Mouse (Mus musculus): ENCODE results near the gene Uevld. TPM values are rescaled to one million over a fixed set of nuclear protein-coding genes. Genes with fewer than 3 reads are reported as not detected.
"Not testable (repeated sequence)": the region's sequence is repeated elsewhere in the genome, so short reads cannot be mapped to it uniquely, and the experiment has no call there.

Gene Uevld
- polyA plus RNA-seq, 1 experiment from 2014 or later = 11.7 TPM

DNA sequence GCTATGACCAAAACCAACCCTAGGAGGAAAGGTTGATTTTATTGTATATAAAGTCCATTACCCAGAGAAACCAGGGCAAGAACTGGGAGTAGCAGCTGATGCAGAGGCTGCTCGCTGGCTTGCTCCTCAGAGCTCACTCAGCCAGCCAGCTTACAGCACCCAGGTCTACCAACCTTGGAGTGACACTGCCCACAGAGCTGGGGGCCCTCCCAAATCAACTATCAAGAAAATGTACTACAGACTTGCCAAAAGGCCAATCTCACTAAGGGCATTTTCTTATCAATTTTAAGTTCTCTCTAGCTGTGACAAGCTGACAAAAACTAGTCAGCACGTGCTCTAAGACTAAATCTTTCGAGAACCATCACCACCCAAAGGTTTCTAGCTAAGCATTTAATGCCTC, 37.2 kb upstream of the Uevld start:
- no peaks in the 10 kb centered on the region for H3K9me3 ChIP-seq (replicated peaks)
- 90% methylated on average over 3 of the region's 3 CpGs for WGBS
- H3K27me3 ChIP-seq (ENCODE audit: low read depth, poor library complexity, severe bottlenecking) = no peaks in the 10 kb centered on the region
- DNase-seq (ENCODE audit: low spot score) = no peak
- no peak overlapping the region for H3K4me3 ChIP-seq
- H3K4me1 ChIP-seq = peaks cover 2% of the 10 kb centered on the region; the same call in 1 of the 2 replicates
- peaks cover 87% of the 10 kb centered on the region for H3K36me3 ChIP-seq
- no peak overlapping the region for H3K27ac ChIP-seq

DNA sequence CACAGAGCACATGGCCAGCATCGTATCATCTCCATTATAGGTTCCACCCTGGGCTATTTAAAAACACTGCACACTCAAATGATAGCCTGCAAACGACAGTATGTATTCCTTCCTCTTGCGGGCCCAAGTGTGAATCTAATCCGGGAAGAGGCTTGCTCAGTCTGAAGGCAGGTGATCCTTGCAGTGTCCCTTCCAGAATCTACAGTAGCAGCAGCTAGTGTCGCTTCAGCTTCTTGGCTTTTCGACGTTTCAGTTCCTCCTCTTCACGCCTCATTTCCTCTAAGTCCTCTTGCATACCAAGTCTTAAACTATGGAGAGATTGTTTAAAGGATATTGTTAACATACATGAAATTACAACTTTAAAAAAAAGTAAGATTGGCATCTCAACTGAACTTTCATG, 34.8 kb upstream of the Uevld start:
- no peaks in the 10 kb centered on the region for H3K27me3 ChIP-seq (ENCODE audit: low read depth, poor library complexity, severe bottlenecking)
- H3K36me3 ChIP-seq = peaks cover 72% of the 10 kb centered on the region
- H3K4me3 ChIP-seq = no peak overlapping the region
- no peaks in the 10 kb centered on the region for H3K4me1 ChIP-seq
- no peaks in the 10 kb centered on the region for H3K9me3 ChIP-seq (replicated peaks)
- no peak overlapping the region for H3K27ac ChIP-seq
- WGBS = 91% methylated on average over 8 of the region's 8 CpGs
- DNase-seq (ENCODE audit: low spot score) = no peak

DNA sequence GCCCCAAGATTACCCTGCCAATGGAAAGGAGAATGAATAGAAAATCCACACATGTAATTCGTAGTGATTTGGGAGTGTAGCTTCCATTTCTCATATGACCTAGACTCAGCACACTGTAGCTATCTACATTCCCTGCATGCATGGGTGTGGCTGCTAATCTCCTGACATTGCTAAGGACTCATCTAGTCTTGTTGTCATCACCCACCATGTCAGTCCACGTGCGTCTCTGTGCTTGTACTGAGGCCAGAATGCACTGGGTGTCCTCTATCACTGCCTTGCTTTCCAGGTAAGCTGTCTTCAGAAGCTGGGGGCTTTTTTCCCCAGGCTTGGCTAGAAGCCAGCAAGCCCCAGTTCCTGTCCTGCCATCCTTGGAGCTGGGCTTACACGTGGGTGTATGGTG, 31.1 kb upstream of the Uevld start:
- H3K9me3 ChIP-seq (replicated peaks); H3K4me3 ChIP-seq; DNase-seq (ENCODE audit: low spot score); H3K27me3 ChIP-seq (ENCODE audit: low read depth, poor library complexity, severe bottlenecking); H3K27ac ChIP-seq: not testable (repeated sequence)
- peaks cover 11% of the 10 kb centered on the region for H3K4me1 ChIP-seq
- H3K36me3 ChIP-seq = peaks cover 35% of the 10 kb centered on the region
- WGBS = 84% methylated on average over 4 of the region's 4 CpGs

DNA sequence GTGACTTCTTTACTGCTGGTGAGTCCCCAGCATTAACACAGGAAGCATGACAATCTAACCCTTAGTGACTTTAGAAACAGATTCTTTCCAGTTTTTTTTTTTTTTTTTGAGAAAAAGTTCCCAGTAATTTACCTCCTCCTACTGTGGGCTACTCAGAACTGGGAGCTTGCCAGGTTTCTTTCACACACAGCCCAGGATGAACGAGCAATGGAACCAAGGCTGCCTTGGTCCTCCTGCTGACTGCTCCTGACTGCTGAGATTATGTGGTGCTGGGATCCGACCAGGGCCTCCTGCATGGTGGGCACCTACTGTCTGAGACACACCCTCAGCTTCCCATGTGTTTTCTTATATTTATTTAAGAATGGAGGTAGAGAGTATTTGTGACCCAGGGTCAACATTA, 28.7 kb upstream of the Uevld start:
- 0 out of 2 replicates have a peak overlapping the region, but pooled peaks have one; percentile 8 for H3K27ac ChIP-seq
- H3K4me3 ChIP-seq = no peak overlapping the region
- peaks cover 11% of the 10 kb centered on the region for H3K4me1 ChIP-seq
- 68% methylated on average over 2 of the region's 2 CpGs for WGBS
- no peak for DNase-seq (ENCODE audit: low spot score)
- H3K36me3 ChIP-seq = peaks cover 12% of the 10 kb centered on the region
- H3K27me3 ChIP-seq (ENCODE audit: low read depth, poor library complexity, severe bottlenecking) = no peaks in the 10 kb centered on the region
- H3K9me3 ChIP-seq (replicated peaks) = no peaks in the 10 kb centered on the region

DNA sequence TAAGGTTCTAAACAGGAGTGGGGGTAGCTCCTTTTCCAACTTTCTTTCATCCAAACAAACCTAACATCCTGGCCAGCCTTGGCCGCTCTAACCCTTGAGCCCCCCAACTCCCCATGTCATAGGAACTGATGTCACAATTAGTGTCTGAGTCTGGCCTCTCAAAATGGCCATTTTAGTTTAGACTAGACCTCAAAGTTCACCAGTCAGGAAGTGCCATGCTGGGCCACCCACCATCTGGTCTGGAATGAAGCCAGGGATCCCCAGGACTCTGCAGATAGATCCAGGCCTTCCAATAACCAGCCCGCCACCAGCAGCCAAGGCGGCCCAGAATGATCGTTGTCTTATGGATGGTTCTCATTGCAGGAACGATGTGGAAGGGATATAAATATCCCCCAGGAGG, 28.3 kb upstream of the Uevld start:
- no peaks in the 10 kb centered on the region for H3K9me3 ChIP-seq (replicated peaks)
- DNase-seq (ENCODE audit: low spot score) = peak; percentile 36
- H3K4me3 ChIP-seq = no peak overlapping the region
- H3K36me3 ChIP-seq = peaks cover 8% of the 10 kb centered on the region; the same call in 1 of the 2 replicates
- whole genome bisulfite sequencing = 66% methylated on average over 5 of the region's 5 CpGs
- H3K27ac ChIP-seq = 0 out of 2 replicates have a peak overlapping the region, but pooled peaks have one; percentile 8
- H3K27me3 ChIP-seq (ENCODE audit: low read depth, poor library complexity, severe bottlenecking) = no peaks in the 10 kb centered on the region
- peaks cover 11% of the 10 kb centered on the region for H3K4me1 ChIP-seq

DNA sequence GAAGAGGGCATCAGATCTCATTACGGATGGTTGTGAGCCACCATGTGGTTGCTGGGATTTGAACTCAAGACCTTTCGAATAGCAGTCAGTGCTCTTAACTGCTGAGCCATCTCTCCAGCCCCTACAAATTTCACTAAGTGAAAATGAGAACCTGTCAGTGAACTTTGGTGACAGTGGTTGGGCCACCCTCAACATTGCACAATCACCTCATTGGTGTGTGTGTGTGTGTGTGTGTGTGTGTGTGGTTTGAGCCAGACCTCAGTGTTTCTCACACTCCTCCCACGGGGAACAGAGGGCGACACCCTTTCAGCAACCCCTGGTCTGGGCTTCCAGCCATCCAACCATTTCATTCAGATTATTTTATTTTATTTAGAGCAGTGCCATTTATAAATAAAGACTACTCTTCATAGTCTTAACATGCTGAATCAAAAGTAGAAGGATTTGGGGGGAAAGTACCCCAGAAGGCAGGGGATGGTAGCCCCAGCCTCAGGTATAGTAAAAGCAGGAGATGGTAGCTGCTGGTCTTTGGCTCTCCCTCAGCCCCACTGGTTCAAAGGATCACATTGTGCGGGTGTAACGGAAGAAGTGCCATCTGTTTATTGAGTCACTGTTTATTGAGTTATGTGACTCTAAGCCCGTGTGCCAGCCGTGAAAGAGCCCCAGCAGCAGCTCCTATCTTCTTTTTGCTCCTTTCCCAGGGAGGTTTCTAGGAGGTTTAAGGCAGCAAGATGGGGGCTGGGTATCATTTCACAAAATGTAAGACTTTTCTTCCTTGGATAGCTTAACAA, 27.6 kb upstream of the Uevld start:
- 61% methylated on average over 8 of the region's 8 CpGs for WGBS
- 0 out of 2 replicates have a peak, but pooled peaks cover 2% of the 10 kb centered on the region for H3K36me3 ChIP-seq
- no peaks in the 10 kb centered on the region for H3K27me3 ChIP-seq (ENCODE audit: low read depth, poor library complexity, severe bottlenecking)
- H3K4me3 ChIP-seq = no peak overlapping the region
- peaks cover 11% of the 10 kb centered on the region for H3K4me1 ChIP-seq
- H3K9me3 ChIP-seq (replicated peaks) = no peaks in the 10 kb centered on the region
- H3K27ac ChIP-seq = 0 out of 2 replicates have a peak overlapping the region, but pooled peaks have one; percentile 25
- DNase-seq (ENCODE audit: low spot score) = no peak

DNA sequence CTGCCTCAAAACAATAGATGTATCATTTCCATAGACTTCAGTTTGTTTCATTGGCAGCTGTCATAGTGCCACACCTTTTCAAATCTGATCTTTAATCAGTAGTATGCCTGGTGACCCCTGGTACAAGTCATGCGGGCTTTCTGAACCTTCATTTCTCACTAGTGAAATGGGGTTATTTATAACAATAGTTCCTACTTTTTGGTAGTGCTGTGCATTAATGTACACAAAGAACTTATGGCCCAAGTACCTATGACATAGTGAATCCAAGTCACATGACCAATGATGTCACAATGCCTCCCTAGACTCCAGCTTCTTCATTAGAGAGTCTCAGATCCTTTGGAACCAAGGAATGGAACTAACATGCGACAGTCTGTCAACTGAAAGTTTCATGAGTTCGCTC, 25.0 kb upstream of the Uevld start, which contains the start of gene Gm9999:
Gene Gm9999, plus strand, starts transcription at position 301 of the 400 bp plus-strand sequence.
- no peak for DNase-seq (ENCODE audit: low spot score)
- Histone ChIP-seq H3K27ac (no peak within 1 kb of the TSS), H3K36me3 (no peaks in the 10 kb centered on the region), H3K4me3 (no peak within 1 kb of the TSS), H3K27me3 (ENCODE audit: low read depth, poor library complexity, severe bottlenecking) (no peaks in the 10 kb centered on the region), H3K4me1 (peaks cover 11% of the 10 kb centered on the region), H3K9me3 (replicated peaks) (no peaks in the 10 kb centered on the region)
- 94% methylated on average over 3 of the region's 3 CpGs for WGBS

DNA sequence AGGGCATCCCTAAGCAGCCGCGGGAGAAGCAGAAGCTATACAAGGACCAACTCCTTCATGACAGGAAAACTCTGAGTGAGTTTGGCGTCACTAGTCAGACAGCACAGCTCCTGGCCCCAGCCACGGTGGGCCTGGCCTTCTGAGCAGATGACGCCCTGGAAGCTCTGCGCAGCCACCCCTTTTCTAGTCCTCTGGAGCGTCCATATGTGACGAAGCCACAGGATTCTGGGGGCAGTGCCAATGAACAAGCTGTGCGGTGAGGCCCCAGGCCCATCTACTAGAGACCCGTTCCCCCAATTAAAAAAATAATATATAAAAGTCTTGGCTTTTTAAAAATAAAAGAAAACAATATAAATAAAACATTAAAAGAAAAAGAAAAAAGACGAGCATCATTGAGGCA, 17.1 kb upstream of the Uevld start:
- DNase-seq (ENCODE audit: low spot score) = no peak
- Histone ChIP-seq H3K36me3 (no peaks in the 10 kb centered on the region), H3K9me3 (replicated peaks) (no peaks in the 10 kb centered on the region), H3K27me3 (ENCODE audit: low read depth, poor library complexity, severe bottlenecking) (no peaks in the 10 kb centered on the region), H3K4me3 (no peak overlapping the region), H3K27ac (no peak overlapping the region), H3K4me1 (no peaks in the 10 kb centered on the region)
- 90% methylated on average over 11 of the region's 11 CpGs for WGBS

DNA sequence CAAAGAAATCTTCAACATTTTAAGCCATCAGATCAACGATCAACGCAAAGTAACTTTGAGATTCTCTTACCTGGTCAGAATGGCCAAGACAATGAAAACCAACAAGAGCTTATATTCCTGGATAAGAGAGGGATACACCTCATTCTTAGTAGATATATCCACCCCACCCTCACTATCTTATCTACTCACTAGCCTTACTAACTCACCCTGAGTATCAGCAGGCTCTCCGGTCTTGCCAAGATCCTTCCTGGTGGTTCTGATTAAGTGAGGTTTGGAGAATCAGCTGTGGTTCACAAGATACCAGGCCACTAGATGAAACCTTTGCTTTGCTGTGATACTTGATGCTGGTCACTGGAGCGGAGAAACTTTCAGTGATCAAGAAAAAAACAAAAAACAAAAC, 16.3 kb upstream of the Uevld start:
- no peak overlapping the region for H3K4me3 ChIP-seq
- DNase-seq (ENCODE audit: low spot score) = no peak
- WGBS = 98% methylated on average over 4 of the region's 4 CpGs

DNA sequence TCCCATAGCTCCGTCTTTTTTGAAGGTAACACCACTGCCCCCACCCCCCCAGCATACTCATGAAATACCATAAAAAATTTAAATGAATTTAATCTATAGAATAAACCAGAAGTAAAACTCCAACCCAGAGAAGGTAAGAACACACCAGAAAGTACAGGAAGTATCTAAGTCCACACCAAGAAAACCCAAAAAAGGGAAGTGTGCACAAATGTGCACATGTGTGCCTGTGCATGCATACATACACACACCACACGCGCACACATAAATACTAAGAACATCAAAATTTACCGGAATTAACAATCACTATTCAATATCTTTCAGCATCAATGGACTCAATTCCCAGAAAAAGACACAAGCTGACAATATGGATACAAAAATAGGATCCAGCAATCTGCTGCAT, 11.6 kb upstream of the Uevld start:
- Histone ChIP-seq H3K4me3 (no peak overlapping the region), H3K27me3 (ENCODE audit: low read depth, poor library complexity, severe bottlenecking) (no peaks in the 10 kb centered on the region), H3K27ac (no peak overlapping the region), H3K9me3 (replicated peaks) (no peaks in the 10 kb centered on the region), H3K36me3 (no peaks in the 10 kb centered on the region), H3K4me1 (no peaks in the 10 kb centered on the region)
- 87% methylated on average over 4 of the region's 4 CpGs for WGBS
- DNase-seq (ENCODE audit: low spot score) = peak; percentile 3

More for the DNA sequence above, 16.3 kb upstream of the Uevld start:
- H3K9me3 ChIP-seq (replicated peaks) = no peaks in the 10 kb centered on the region
- no peaks in the 10 kb centered on the region for H3K4me1 ChIP-seq
- no peaks in the 10 kb centered on the region for H3K27me3 ChIP-seq (ENCODE audit: low read depth, poor library complexity, severe bottlenecking)
- no peaks in the 10 kb centered on the region for H3K36me3 ChIP-seq
- no peak overlapping the region for H3K27ac ChIP-seq

DNA sequence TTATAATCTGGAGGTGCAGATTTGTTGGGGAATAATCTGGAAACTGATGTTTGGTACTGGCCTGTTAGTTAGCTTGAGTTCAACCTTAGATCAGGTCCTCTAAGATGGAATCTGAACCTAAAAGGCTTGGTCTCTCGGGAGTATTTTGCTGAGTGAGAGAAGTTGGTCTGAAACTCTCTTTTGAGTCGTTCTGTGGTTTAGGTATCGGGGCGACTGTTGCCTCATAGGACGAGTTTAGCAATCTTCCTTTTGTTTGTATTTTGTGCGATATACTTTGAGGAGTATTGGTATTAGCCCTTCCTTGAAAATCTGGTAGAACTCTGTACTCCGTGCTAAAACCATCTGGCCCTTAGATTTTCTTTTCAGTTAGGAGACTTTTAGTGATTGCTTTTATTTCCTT, 5.7 kb upstream of the Uevld start:
- whole genome bisulfite sequencing = 90% methylated on average over 7 of the region's 7 CpGs
- H3K4me3 ChIP-seq = no peak overlapping the region
- 0 out of 2 replicates have a peak overlapping the region, but pooled peaks have one; percentile 65 for H3K27ac ChIP-seq
- DNase-seq (ENCODE audit: low spot score) = no peak
- H3K36me3 ChIP-seq = no peaks in the 10 kb centered on the region
- H3K9me3 ChIP-seq (replicated peaks) = no peaks in the 10 kb centered on the region
- peaks cover 21% of the 10 kb centered on the region for H3K27me3 ChIP-seq (ENCODE audit: low read depth, poor library complexity, severe bottlenecking)
- H3K4me1 ChIP-seq = peaks cover 4% of the 10 kb centered on the region; the same call in 1 of the 2 replicates

DNA sequence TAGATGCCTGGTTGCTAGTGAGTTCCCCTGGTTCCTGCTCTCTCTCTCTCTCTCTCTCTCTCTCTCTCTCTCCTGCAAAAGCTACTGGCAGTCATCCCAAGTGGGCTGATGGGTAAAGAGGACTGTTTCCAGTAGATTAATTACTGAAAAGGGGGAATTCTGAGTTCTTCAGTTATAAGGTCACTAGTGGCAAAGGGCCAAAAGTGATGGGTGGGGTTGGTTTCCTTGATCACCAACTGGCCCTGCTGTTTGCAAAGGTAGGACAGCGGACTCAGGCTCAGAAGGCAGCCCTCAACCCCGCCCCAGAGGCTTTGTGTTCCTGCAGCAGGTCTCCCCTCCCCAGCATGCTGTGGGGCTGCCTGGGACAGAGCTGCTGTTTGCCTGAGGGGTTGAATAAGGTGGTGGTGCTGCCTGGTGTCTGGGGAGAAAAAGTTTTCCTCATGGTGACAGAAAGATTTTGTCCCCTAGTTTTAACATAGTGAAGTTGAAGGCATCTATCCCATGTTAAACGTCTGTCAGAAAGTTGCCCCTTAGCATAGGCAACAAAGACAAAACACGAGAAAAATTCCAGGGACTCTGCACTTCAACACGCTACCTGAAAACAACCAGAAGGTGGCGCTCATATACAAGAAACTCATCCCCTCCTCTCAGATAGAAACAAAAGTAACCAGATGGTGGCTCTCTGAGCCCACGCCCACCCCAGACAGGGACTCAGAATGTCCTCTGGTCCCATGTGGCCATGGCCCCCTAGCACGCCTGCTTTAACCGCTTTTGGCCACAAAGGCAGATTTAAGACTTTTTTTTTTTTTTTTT, 4.7 kb upstream of the Uevld start:
- peak overlapping the region; percentile 65 for H3K27ac ChIP-seq

DNA sequence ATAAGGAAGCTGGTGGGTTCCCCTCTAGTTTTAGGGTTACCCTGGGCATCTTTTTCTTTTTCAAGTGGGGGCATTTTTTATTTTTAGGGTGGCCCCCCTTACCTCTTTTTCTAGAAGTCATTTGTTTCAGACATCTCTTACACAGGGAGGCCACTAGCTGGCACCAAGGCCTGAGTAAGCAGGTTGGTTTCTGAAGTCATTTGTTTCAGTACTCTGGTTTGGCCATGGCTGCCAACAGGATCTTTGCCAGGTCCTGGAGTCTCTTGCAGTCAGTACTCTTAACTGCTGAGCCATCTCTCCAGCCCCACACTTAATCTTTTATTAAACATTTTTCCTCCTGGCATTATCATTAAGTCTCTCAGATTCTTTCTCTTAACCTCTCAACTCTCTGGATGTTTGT, 3.8 kb upstream of the Uevld start:
- DNase-seq (ENCODE audit: low spot score) = no peak
- H3K9me3 ChIP-seq (replicated peaks) = no peaks in the 10 kb centered on the region
- no peak overlapping the region for H3K4me3 ChIP-seq
- no peaks in the 10 kb centered on the region for H3K36me3 ChIP-seq
- H3K27me3 ChIP-seq (ENCODE audit: low read depth, poor library complexity, severe bottlenecking) = peaks cover 24% of the 10 kb centered on the region
- H3K27ac ChIP-seq = no peak overlapping the region
- H3K4me1 ChIP-seq = peaks cover 13% of the 10 kb centered on the region; the same call in 1 of the 2 replicates

More for the DNA sequence above, 4.7 kb upstream of the Uevld start:
- H3K4me1 ChIP-seq = peaks cover 4% of the 10 kb centered on the region; the same call in 1 of the 2 replicates
- 1% methylated on average over 9 of the region's 9 CpGs for WGBS
- H3K36me3 ChIP-seq = no peaks in the 10 kb centered on the region
- no peak overlapping the region for H3K4me3 ChIP-seq
- peaks cover 24% of the 10 kb centered on the region for H3K27me3 ChIP-seq (ENCODE audit: low read depth, poor library complexity, severe bottlenecking)
- H3K9me3 ChIP-seq (replicated peaks) = no peaks in the 10 kb centered on the region
- peak; percentile 73 for DNase-seq (ENCODE audit: low spot score)
